Mouse (Mus musculus) B cell, adult 62 days (primary cell): ENCODE results near the gene Tpst1. TPM values are rescaled to one million over a fixed set of nuclear protein-coding genes. Genes with fewer than 3 reads are reported as not detected.

Experiments
- total RNA-seq: library from RNA; stranded (reverse); gene quantifications from 4 replicates; pipeline ENCODE4 v1.2.4, GENCODE M21; 2023

Tpst1 gene
- 33.8 to 42.7 TPM (median 39.5 TPM) in 4 replicates for total RNA-seq

GRCm38 (mm10) chr5:130073026-130073425 lies at the start of gene Tpst1:
TSS of gene Tpst1 (plus strand) at chr5:130073326.

GRCm38 (mm10) chr5:130029142-130029897 lies 43.8 kb upstream of the Tpst1 start, which contains the start of the genes Asl and Crcp:
TSS of gene Asl (minus strand) at chr5:130029247.
TSS of gene Crcp (plus strand) at chr5:130029290.

GRCm38 (mm10) chr5:130144334-130145312 lies 71.5 kb downstream of the Tpst1 start, which contains the start of gene Kctd7:
TSS of gene Kctd7 (plus strand) at chr5:130144861.

GRCm38 (mm10) chr5:130171423-130171954 lies 98.4 kb downstream of the Tpst1 start, which contains the start of gene Rabgef1:
TSS of gene Rabgef1 (plus strand) at chr5:130171798.

Other genes with a start within 250 kb of the Tpst1 start
- 10.2 to 20.7 TPM (median 13.7 TPM) in 4 replicates for gene Sumf2, start 226.3 kb upstream of the Tpst1 start, total RNA-seq
- gene Chchd2, start 185.9 kb upstream of the Tpst1 start, total RNA-seq: 137 to 164 TPM (median 155 TPM) in 4 replicates
- gene Zbed5, start 177.6 kb upstream of the Tpst1 start, total RNA-seq: 0.91 to 2.2 TPM (median 1.5 TPM) in 4 replicates
- 0.33 to 1.2 TPM (median 0.77 TPM) in 4 replicates for gene Phkg1, start 174.8 kb upstream of the Tpst1 start, total RNA-seq
- 0.60 to 4.2 TPM (median 2.5 TPM) in 4 replicates for gene Nupr1l, start 164.8 kb upstream of the Tpst1 start, total RNA-seq
- 10.5 to 12.7 TPM (median 12.3 TPM) in 4 replicates for gene Vkorc1l1, start 131.4 kb upstream of the Tpst1 start, total RNA-seq
- 27.6 to 32.9 TPM (median 30.2 TPM) in 4 replicates for gene Gusb, start 70.3 kb upstream of the Tpst1 start, total RNA-seq
- gene Asl, start 44.1 kb upstream of the Tpst1 start, total RNA-seq: 15.4 to 20.7 TPM (median 16.7 TPM) in 4 replicates
- 23.7 to 27.2 TPM (median 26.9 TPM) in 4 replicates for gene Crcp, start 44.0 kb upstream of the Tpst1 start, total RNA-seq
- gene Kctd7, start 71.5 kb downstream of the Tpst1 start, total RNA-seq: 2.6 to 3.7 TPM (median 3.3 TPM) in 4 replicates
- gene Rabgef1, start 98.5 kb downstream of the Tpst1 start, total RNA-seq: 78.7 to 89.0 TPM (median 87.8 TPM) in 4 replicates
- gene Tmem248, start 143.8 kb downstream of the Tpst1 start, total RNA-seq: 60.6 to 76.6 TPM (median 67.5 TPM) in 4 replicates
- gene Sbds, start 182.2 kb downstream of the Tpst1 start, total RNA-seq: 105 to 119 TPM (median 113 TPM) in 4 replicates
- 23.8 to 31.6 TPM (median 26.5 TPM) in 4 replicates for gene Tyw1, start 182.3 kb downstream of the Tpst1 start, total RNA-seq